Mouse (Mus musculus): ENCODE data around the gene Becn1. TPM values are rescaled to one million over a fixed set of nuclear protein-coding genes. Genes with fewer than 3 reads are reported as not detected.
A peak's percentile ranks its signal among the peaks of the same experiment; 100 is the strongest.

Gene Becn1
- total RNA-seq, 2 experiments from 2014 or later, result 73.9 to 78.0 TPM

- intact Hi-C loops (cut with DNase I), result no loop called here
- DNase-seq, result no peak
Observed at GRCm38 (mm10) chr11:101276319-101277070, 25.6 kb downstream of the Becn1 start.

DNA sequence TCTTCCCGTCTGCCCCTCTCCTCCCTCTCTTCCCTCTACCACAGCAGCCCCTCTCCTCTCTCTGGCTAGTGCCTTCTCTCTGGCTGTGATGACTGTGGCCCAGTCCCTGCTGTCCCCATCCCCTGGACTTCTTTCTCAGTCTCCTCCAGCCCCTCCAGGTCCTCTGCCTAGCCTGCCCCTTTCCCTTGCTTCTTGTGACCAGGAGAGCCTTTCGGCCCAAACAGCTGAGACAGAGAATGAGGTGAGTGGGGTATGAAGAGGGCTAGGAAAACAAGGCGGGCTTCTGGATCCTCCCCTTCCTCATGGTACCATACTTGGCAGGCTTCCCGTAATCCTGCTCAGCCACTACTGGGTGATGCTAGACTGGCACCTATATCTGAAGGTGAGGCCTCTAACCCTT is 26.8 kb downstream of the Becn1 start:
- intact Hi-C loops (cut with DNase I), result no loop called here
- DNase-seq, result no peak

DNA sequence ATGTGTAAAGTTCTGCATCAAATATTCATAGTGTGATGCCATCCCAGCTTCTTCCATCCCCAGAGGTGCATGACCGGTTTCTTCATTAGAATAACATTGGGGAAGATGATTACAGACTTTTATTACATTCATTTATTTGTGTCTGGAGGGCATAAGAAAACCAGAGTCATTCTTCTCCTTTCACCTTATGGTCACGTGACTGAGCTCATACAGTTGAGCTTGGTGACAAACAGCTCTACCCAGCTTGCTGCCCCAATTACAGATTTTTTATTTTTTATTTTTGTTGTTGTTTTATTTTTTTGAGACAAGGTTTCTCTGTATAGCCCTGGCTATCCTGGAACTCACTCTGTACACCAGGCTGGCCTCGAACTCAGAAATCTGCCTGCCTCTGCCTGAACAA is 29.6 kb downstream of the Becn1 start:
- DNase-seq, result no peak
- intact Hi-C loops (cut with DNase I), result no loop called here

GRCm38 (mm10) chr11:101269577-101270116 is 32.4 kb downstream of the Becn1 start:
- intact Hi-C loops (cut with DNase I), result no loop called here
- DNase-seq, result no peak

GRCm38 (mm10) chr11:101265906-101266305 is 36.2 kb downstream of the Becn1 start:
- no peak for DNase-seq
- intact Hi-C loops (cut with DNase I), result no loop called here

DNA sequence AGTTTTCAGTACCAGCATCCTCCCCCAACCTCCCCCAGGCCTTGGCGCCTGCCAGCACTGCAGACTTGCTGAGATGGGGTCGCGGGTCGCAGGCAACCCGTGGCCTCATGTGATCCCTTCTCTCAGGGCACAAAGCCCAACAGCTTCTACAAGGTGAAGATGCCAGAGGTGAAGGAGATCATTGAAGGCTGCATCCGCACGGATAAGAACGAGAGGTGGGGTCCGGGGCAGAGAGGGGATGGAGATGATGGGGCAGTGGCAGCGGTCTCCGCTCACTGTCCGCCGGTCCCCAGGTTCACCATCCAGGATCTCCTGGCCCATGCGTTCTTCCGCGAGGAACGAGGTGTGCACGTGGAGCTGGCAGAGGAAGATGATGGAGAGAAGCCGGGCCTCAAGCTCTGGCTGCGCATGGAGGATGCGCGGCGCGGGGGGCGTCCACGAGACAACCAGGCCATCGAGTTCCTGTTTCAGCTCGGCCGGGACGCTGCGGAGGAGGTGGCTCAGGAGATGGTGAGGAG is 37.1 kb downstream of the Becn1 start:
- intact Hi-C loops (cut with DNase I), result no loop called here

DNA sequence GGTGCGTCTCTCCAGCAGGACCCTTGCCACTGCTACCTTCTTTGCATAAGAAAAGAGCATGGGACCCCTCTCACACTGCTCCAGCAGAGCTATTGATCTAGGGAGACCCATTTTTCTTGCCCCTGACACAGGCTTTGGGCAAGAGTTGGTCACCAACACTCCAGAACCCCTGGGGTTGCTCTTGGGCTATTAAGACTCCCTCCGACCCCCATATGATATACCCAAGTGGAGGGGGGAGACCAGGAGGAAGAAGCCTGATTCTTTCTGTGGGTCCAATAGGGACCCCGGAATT is 38.2 kb downstream of the Becn1 start:
- no peak for DNase-seq
- intact Hi-C loops (cut with DNase I), result no loop called here

More for the DNA sequence above, 37.1 kb downstream of the Becn1 start:
- DNase-seq, result no peak

DNA sequence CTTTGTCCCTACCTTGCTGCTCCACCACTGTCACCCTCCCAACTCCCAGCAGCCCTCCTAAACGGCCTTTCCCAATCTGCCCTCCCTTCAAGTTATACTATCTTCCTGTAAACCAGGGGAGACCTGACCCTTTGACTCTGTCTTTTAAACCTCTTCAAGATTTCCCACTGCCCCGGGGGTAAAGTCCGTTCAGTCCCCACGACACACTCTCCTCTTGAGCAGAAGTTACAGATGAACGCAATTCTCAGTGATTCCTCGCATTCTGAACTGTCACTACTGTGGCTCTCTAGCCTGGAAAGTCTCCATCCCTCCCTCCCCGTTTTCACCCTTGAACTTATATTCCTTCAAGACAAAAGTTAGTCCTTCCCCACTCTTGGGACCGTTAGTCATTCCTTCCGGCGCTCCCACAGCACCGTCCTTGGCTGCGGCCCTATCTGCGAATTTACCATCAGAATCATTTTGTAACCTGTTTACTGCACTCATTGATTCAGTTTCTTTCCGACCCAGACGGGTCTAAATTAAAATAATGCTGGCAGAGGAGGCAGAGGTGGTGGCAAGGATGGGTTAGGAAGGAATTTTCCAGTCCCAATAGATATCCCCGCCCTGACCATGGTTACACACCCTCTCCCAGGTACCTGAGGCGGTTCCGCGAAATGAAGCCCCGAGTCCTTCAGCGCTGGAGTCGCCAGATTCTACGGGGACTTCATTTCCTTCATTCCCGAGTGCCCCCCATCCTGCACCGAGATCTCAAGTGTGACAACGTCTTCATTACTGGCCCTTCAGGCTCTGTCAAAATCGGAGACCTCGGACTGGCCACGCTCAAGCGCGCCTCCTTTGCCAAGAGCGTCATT is 38.7 kb downstream of the Becn1 start:
- DNase-seq, result no peak
- intact Hi-C loops (cut with DNase I), result no loop called here

- no peak for DNase-seq
- intact Hi-C loops (cut with DNase I), result no loop called here
Observed at GRCm38 (mm10) chr11:101262272-101262967, 39.7 kb downstream of the Becn1 start.

GRCm38 (mm10) chr11:101260826-101261380 is 41.2 kb downstream of the Becn1 start:
- intact Hi-C loops (cut with DNase I), result no loop called here
- DNase-seq, result no peak

DNA sequence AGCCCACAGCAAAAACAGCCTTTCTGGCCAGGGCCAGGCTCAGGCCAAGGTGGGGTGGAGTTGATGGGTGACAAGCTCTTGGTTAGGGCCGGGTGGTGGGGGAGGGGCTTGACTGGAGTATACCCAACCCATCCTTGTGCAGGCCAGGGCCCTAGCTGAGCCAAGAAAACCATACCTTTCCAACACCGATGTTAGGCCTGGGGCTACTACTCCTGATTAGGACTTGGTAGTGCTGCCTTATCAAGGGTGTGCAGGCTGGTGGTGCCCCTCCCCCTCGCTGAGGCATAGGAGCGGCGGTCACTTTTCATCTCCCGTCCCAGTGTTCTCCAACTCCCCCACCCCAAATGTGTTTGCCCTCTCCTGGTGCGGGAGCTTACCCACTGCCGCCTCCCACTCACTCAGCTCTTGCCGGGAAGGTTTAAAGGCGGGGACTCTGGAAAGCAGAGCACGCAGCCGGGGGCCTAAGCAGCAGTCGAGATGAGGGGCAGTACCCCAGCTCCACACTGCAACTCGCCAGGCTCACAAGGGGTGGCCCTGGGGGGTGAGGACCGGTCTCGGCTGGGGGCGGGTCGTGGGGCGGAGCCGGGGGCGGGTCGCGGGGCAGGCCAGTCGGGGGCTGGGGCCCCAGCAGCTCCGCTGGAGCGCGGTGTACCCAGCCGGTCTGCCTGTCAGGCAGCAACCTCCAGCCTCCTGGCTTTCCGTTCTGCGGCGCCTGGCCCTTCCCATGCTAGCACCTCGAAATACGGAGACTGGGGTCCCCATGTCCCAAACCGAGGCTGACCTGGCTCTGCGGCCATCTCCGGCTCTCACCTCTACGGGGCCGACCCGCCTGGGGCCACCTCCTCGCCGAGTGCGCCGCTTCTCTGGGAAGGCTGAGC is 41.9 kb downstream of the Becn1 start, which contains the start of gene Wnk4:
Gene Wnk4, plus strand, starts transcription at position 620 of the 878 bp plus-strand sequence.
- intact Hi-C loops (cut with DNase I), result no loop called here
- peak in 1 of 2 experiments; percentile 42 for DNase-seq

- DNase-seq, result no peak
- intact Hi-C loops (cut with DNase I), result no loop called here
Observed at GRCm38 (mm10) chr11:101259261-101259712, 42.8 kb downstream of the Becn1 start.

- intact Hi-C loops (cut with DNase I), result no loop called here
- DNase-seq, result no peak
Observed at GRCm38 (mm10) chr11:101255826-101256775, 46.0 kb downstream of the Becn1 start.

- intact Hi-C loops (cut with DNase I), result no loop called here
- peak; percentile 78 to 79 for DNase-seq
Observed at GRCm38 (mm10) chr11:101253613-101254389, 48.3 kb downstream of the Becn1 start, which contains the start of gene Vps25. Gene Vps25 (plus strand): TSS chr11:101253707.

DNA sequence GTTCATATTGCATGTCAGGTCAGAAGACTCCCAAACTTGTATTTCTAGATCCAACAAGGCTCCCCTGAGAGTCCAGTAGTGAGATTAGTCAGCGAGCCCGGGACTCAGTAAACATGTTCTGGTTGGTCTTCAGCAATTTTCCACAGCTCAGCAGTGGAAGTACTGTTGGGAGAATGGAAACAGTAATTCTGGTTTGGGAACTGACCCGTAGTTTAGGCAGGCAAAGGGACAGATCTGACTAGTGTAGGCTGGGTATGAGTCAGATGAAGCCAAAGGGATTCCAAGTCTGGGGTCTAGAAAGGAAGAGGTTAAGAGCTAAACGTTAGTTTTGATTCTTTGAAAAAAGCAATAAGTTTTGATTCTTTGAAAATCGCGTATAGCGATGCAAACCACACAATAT is 49.1 kb downstream of the Becn1 start:
- intact Hi-C loops (cut with DNase I), result no loop called here
- DNase-seq, result no peak

- intact Hi-C loops (cut with DNase I), result no loop called here
- no peak for DNase-seq
Observed at GRCm38 (mm10) chr11:101251031-101251430, 51.1 kb downstream of the Becn1 start.

DNA sequence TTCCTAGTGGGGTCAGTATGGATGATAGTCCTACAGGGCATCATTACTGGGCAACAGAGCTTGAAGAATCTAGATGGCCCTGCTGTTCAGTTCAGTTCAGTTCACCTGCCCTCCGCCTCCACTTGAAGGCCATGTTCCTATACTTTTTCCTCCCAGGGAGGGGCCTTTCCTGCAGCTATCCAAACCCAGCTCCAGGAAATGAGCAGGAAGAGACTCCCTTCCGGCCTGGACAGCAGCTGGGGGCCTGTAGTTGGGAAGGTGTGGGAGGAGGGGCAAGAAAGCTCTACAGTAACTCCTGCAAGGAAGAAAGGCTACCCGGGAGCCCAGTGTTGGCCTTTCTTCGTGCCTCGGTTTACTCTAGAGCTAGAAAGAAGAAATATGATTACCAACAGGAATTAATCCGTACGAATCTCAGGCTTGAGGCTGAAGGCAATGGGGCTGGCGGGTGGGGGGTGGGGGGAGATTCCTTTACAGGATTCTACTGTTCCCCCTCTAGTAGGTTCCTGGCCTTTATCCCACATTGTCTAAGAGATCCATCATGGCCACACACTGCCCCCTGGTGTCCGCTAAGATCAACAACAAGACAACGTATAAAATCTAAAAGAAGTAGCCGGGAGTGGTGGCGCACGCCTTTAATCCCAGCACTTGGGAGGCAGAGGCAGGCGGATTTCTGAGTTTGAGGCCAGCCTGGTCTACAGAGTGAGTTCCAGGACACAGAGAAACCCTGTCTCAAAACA is 53.7 kb downstream of the Becn1 start:
- intact Hi-C loops (cut with DNase I), result loop anchor here (2.0 kb wide), 1 partner anchor 36 kb away; no protein-coding TSS in a partner anchor
- peak; percentile 36 to 55 for DNase-seq
